ENCODE assay signal across 19 mouse cellular contexts in the genomic region with DNA sequence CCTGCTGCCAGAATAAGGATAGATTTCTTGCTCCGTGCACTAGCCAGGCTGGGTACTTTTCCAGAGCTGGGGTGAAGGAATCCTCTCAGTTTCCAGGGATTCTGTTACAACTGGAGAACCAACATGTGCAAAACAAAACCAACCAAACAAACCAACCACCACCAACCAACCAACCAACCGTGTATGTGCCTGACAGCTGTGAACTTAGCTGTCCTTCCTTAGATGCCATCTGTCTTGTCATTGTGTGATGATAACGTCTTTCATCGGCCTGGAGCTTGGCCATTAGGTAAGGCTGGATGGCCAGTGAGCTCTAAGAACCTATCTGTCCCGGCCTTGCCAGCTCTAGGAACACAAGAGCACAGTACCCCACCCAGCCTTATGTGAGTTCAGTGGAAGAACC. TPM values are rescaled to one million over a fixed set of nuclear protein-coding genes. Genes with fewer than 3 reads are reported as not detected.
DNase-seq lines count a peak whose midpoint lies in the region; TF ChIP-seq lines count a peak whose summit lies in the region.
"Had no signal": no experiment of that assay in that cellular context is flagged by ENCODE, and none has a peak within 500 bp of the region (broad histone marks: within the 10 kb centered on the region; RNA-seq: fewer than 3 reads in every experiment).

No protein-coding gene starts in this region.

- DNase-seq in cerebellum, adult 9-11 months: no peak
- DNase-seq: adrenal gland, adult 2 months; adrenal gland, adult 8-10 months; adrenal gland, postnatal 10 days; adrenal gland, postnatal 14 days; adrenal gland, postnatal 25 days; adrenal gland, postnatal 36 days; B cell, adult 2 months; cerebellum, adult 11 months; cerebellum, adult 11-12 months; cerebellum, adult 18-20 months; cerebellum, adult 2 months had no signal

- no peaks in the 10 kb centered on the region for H3K27me3 ChIP-seq in myocyte (ENCODE audit: control insufficient read depth, insufficient read depth, insufficient read length)
- H3K27me3 ChIP-seq: CH12.LX, Patski had no signal

- TF ChIP-seq POLR2A in myocyte (IDR thresholded peaks at IDR 0.05; ENCODE audit: insufficient read length, low read depth): no peak

- no peaks in the 10 kb centered on the region for H3K79me2 ChIP-seq in myocyte (ENCODE audit: control insufficient read depth, insufficient read depth)

- no peak overlapping the region for H3K4me3 ChIP-seq in myocyte

- H3ac ChIP-seq in myocyte (ENCODE audit: control insufficient read depth, insufficient read length): no peak overlapping the region

- no peaks in the 10 kb centered on the region for H3K36me3 ChIP-seq in myocyte (ENCODE audit: control insufficient read depth, insufficient read depth)
- H3K36me3 ChIP-seq: G1E had no signal

- peak overlapping the region; percentile 49 for H3K4me2 ChIP-seq in myocyte (ENCODE audit: low read depth)

TF ChIP-seq in myocyte, 11 proteins besides CTCF, POLR2A, EP300 and RAD21:
- TF ChIP-seq TCF12 (IDR thresholded peaks at IDR 0.05; ENCODE audit: insufficient read depth, poor library complexity, severe bottlenecking) (no peak), MYOD1 (IDR thresholded peaks at IDR 0.05; ENCODE audit: control insufficient read depth in 1 of 3, insufficient read length in 2 of 3, low read depth in 2 of 3) (peak in 2 of 3 experiments; percentile 54 to 75), POLR2AphosphoS2 (IDR thresholded peaks at IDR 0.05; ENCODE audit: insufficient read length, low read depth) (no peak), TCF3 (IDR thresholded peaks at IDR 0.05; ENCODE audit: insufficient read length, low read depth) (peak; percentile 39), USF1 (IDR thresholded peaks at IDR 0.05; ENCODE audit: low read depth) (no peak), MYOG (IDR thresholded peaks at IDR 0.05; ENCODE audit: control insufficient read depth in 1 of 3, insufficient read depth in 1 of 3, insufficient read length in 2 of 3, low read depth in 2 of 3) (peak in 2 of 3 experiments; percentile 18 to 68)
TF ChIP-seq in myocyte: peak in this region for 3.

RNA-seq across cellular contexts. Expression of gene Ackr3, which starts 16.9 kb away (rescaled TPM):
- polyA plus RNA-seq in myocyte (2012; fragmentation: generic; extraction: Trizol): 10.8 TPM
- polyA plus RNA-seq: CD4-positive, CD25-positive, alpha-beta regulatory T cell, adult 4 months; G1E had no signal

RNA-seq across cellular contexts. Expression of gene Iqca, which starts 33.7 kb away (rescaled TPM):
- polyA plus RNA-seq in myocyte (2012; fragmentation: generic; extraction: Trizol): 0.02 TPM
- polyA plus RNA-seq: activated CD4-positive, CD25-positive, alpha-beta regulatory T cell, adult 4 months; adrenal gland, adult 2 months; C2C12; CD4-positive, CD25-positive, alpha-beta regulatory T cell, adult 4 months; G1E had no signal
